Mouse (Mus musculus) thymus, postnatal 0 days (tissue): ENCODE results near the gene Scarb2. TPM values are rescaled to one million over a fixed set of nuclear protein-coding genes. Genes with fewer than 3 reads are reported as not detected.

ENCODE experiments used
- microRNA-seq: library from miRNA; unstranded; fragments of <30 nt; microRNA quantifications from one replicate; pipeline ENCODE4, GENCODE M21; 2016; ENCODE audit warnings: borderline number of aligned reads
- polyA plus RNA-seq: library from polyadenylated mRNA; unstranded; fragments of >200 nt; fragmentation: Nextera tagmentation; extraction: Ambion mirVana; gene quantifications from 2 replicates; pipeline ENCODE4 v1.2.1, GENCODE M21; 2015

The Scarb2 gene
- polyA plus RNA-seq, 1 experiment from 2014 or later = 31.2 TPM

Small RNAs within 50 kb of the gene (microRNA-seq; reads per million reads assigned to microRNA genes)
- gene Mir6415 = not detected

Other genes starting within 250 kb of the Scarb2 start
- 12.6 and 13.4 TPM in 2 replicates for gene Naaa, start 228.7 kb downstream of the Scarb2 start, polyA plus RNA-seq
- 35.5 and 41.4 TPM in 2 replicates for gene Sdad1, start 196.4 kb downstream of the Scarb2 start, polyA plus RNA-seq
- 2.9 and 4.2 TPM in 2 replicates for gene Cxcl9, start 178.8 kb downstream of the Scarb2 start, polyA plus RNA-seq
- gene Art3, start 175.0 kb downstream of the Scarb2 start, polyA plus RNA-seq = 4.2 and 6.5 TPM in 2 replicates
- gene Cxcl10, start 157.9 kb downstream of the Scarb2 start, polyA plus RNA-seq = 96.0 and 127 TPM in 2 replicates
- gene Nup54, start 71.6 kb downstream of the Scarb2 start, polyA plus RNA-seq = 44.2 and 44.6 TPM in 2 replicates
- gene Fam47e, start 48.2 kb upstream of the Scarb2 start, polyA plus RNA-seq = 0.29 TPM in 1 of 2 replicates, not detected in the other
- gene Stbd1, start 96.2 kb upstream of the Scarb2 start, polyA plus RNA-seq = 2.2 and 2.3 TPM in 2 replicates
- gene Ccdc158, start 168.4 kb upstream of the Scarb2 start, polyA plus RNA-seq = 0.10 and 0.14 TPM in 2 replicates
- gene Shroom3, start 176.6 kb upstream of the Scarb2 start, polyA plus RNA-seq = 0.32 and 0.77 TPM in 2 replicates